8 mouse cellular contexts compared by ENCODE assay signal in the genomic region with DNA sequence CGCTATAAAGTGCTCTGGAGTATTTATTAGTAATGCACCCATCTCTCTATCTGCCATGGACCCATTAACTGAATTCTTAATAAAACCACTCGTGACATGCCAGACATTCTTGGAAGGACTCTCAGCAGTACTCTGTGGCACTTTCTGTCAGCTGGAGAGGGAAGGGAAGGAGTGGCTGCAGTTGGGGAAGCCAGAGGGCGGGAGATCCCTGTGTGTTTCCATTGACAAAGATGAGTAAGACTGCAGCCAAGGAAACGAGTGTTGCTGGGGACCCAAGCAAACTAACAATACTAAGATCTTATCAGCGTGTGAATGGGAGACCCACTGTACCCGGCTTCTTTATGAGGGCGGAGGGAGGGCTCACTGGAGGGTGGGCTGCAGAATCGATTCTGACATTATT. TPM values are rescaled to one million over a fixed set of nuclear protein-coding genes. Genes with fewer than 3 reads are reported as not detected.
DNase-seq lines count a peak whose midpoint lies in the region; ATAC-seq lines count a peak whose summit lies in the region.

No protein-coding gene starts in this region.

- H3K9me3 ChIP-seq in hindbrain, embryonic 10.5 days = no peaks in the 10 kb centered on the region
- no peaks in the 10 kb centered on the region for H3K9me3 ChIP-seq in lung, embryonic 16.5 days (ENCODE audit: control insufficient read depth, low read length)

- H3K4me1 ChIP-seq in hindbrain, embryonic 10.5 days (replicated peaks) = peaks cover 78% of the 10 kb centered on the region
- H3K4me1 ChIP-seq in lung, embryonic 16.5 days (replicated peaks; ENCODE audit: control insufficient read depth, insufficient read depth, low read length) = peaks cover 34% of the 10 kb centered on the region

- peak overlapping the region; percentile 87 for H3K4me3 ChIP-seq in hindbrain, embryonic 10.5 days
- H3K4me3 ChIP-seq in lung, embryonic 16.5 days (ENCODE audit: low read length) = peak overlapping the region; percentile 84

- no peak overlapping the region for H3K9ac ChIP-seq in lung, embryonic 16.5 days (ENCODE audit: low read length)

- peak overlapping the region; percentile 78 for H3K4me2 ChIP-seq in lung, embryonic 16.5 days (ENCODE audit: low read depth, low read length)

- no peaks in the 10 kb centered on the region for H3K27me3 ChIP-seq in hindbrain, embryonic 10.5 days (ENCODE audit: insufficient read depth, poor library complexity, severe bottlenecking)
- H3K27me3 ChIP-seq in lung, embryonic 16.5 days (ENCODE audit: control insufficient read depth, insufficient read depth, low read depth, low read length) = no peaks in the 10 kb centered on the region

- peaks cover 5% of the 10 kb centered on the region; the same call in 1 of the 2 replicates for H3K36me3 ChIP-seq in hindbrain, embryonic 10.5 days
- no peaks in the 10 kb centered on the region for H3K36me3 ChIP-seq in lung, embryonic 16.5 days (ENCODE audit: control insufficient read depth, insufficient read depth, low read length)

- H3K27ac ChIP-seq in hindbrain, embryonic 10.5 days = peak overlapping the region; percentile 97
- no peak overlapping the region for H3K27ac ChIP-seq in lung, embryonic 16.5 days (ENCODE audit: low read length)

- DNase-seq in 3T3-L1 (ENCODE audit: low read depth, low spot score) = peak; percentile 58
- peak; percentile 48 for DNase-seq in brain, adult 2 months (ENCODE audit: low read depth, low spot score)
- peak; percentile 49 for DNase-seq in hindbrain, embryonic 10.5 days (ENCODE audit: low spot score)
- no peak for DNase-seq in thymus, postnatal 14 days
- no peak for DNase-seq in layer of hippocampus, postnatal 10 days (ENCODE audit: low spot score in 2 of 2)
- no peak for DNase-seq in spleen, postnatal 10 days (ENCODE audit: low spot score in 2 of 2)
- no peak for DNase-seq in adrenal gland, adult 8-10 months

- 23% methylated on average over 8 of the region's 8 CpGs for WGBS in hindbrain, embryonic 10.5 days
- WGBS in lung, embryonic 16.5 days = 45% methylated on average over 8 of the region's 8 CpGs

- ATAC-seq in lung, embryonic 16.5 days (ENCODE audit: low read depth) = no peak

RNA-seq across cellular contexts. Expression of gene Cemip2, which starts 2.5 kb away (rescaled TPM):
- polyA plus RNA-seq in hindbrain, embryonic 10.5 days (2016; fragmentation: Nextera tagmentation; extraction: Ambion mirVana) = 86.4 and 93.6 TPM in 2 replicates
- polyA plus RNA-seq in lung, embryonic 16.5 days (2015; fragmentation: Nextera tagmentation; extraction: Ambion mirVana) = 29.7 and 31.8 TPM in 2 replicates
- total RNA-seq in layer of hippocampus, postnatal 10 days (2021) = 10 to 100 TPM; 18.5 to 22.9 TPM
- total RNA-seq in adrenal gland, adult 8-10 months (2022) = 10 to 100 TPM; 22.6 to 27.4 (median 23.2) TPM

Comparison
In these comparisons a context has a peak if more than half of its experiments do, and no peak if none do; other contexts are left out.
1. DNase-seq: peak in 3T3-L1 (single experiment), brain, adult 2 months (single experiment) and hindbrain, embryonic 10.5 days (single experiment); none in thymus, postnatal 14 days (single experiment), layer of hippocampus, postnatal 10 days (0 of 2), spleen, postnatal 10 days (0 of 2) and adrenal gland, adult 8-10 months (single experiment).